Mouse (Mus musculus) v-Abl transformed pro-B cells (cell line): ENCODE measurements around the gene Pls1.

Experiments used
- in situ Hi-C, 2 experiments: fragments of 400-800 bp; cut with MboI; formaldehyde crosslinking; loops; one replicate each; pipeline ENCODE4 v1.15.1; 2025; ENCODE audit not compliant: unreplicated experiment in 2 of 2

The Pls1 gene

DNA sequence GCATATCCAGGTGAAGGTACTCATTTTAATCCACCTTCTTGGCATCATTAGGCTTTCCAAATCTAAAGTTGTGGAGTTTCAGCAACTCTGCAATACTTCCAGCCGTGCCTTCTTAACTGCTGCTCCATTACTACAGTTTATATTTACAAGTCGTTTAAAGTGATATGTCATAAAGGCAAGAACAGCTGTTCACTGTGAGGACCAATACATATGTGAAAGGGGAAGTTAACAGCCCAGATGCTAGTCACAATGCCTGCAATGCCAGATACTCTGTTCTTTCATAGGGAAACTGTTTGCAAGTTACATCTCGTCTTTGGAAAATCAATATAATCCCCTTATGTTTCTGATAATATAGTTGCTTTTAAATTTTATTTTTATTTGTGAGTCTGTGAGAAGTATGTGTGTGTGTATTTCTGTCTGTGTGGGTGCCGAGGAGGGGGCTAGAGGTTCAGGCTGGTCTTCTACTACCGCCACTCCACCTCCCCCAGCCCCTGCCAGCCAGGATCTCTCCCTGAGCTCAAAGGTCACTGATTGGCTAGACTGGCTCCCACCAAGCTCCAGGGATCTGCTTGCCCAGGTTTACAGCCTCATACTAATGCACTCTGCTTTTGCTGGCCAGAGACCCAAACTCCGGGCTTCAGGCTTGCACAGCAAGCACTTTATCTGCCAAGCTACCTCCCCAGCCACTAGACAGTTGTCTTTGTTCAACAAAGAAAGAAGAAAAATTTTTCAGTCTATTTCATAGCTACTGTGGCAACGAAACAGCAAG, 100.1 kb downstream of the Pls1 start:
- in situ Hi-C loops, result loop anchor here in 1 of 2 experiments (10.0 kb wide), 1 partner anchor 100 kb away; the partner anchor contains the start of gene Pls1

DNA sequence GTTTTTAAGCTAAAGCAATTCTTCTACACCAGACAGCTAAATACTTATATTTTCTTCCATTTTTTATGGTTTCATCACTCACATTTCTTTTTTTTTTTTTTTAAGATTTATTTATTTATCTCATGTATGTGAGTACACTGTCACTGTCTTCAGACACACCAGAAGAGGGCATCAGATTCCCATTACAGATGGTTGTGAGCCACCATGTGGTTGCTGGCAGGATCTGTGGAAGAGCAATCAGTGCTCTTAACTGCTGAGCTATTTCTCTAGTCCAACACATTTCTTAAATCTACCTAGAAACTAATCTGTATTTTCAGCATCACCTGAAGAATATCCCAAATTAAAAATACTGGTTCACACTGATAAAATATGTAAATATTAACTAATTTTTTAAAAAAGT, 108.9 kb downstream of the Pls1 start:
- in situ Hi-C loops, result no loop called here

DNA sequence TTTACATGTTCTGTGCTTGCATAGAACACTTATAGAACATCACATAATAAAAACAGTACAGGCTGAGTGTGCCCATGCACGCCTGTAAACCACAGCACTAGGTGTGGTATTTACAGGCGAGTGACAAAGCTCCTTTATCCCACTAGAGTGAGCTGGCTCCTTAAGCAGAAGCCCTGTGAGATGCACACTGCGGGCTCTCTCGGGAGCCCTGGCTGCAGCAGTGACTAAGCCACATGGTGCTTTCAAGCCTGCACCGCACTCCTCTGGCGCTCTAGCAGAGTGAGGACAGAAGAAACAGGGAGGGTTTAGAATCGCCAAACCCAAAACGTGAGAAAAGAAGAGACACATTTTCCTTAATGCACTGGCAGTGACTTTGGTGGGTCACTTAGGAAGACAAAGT, 132.5 kb downstream of the Pls1 start:
- in situ Hi-C loops, result no loop called here

DNA sequence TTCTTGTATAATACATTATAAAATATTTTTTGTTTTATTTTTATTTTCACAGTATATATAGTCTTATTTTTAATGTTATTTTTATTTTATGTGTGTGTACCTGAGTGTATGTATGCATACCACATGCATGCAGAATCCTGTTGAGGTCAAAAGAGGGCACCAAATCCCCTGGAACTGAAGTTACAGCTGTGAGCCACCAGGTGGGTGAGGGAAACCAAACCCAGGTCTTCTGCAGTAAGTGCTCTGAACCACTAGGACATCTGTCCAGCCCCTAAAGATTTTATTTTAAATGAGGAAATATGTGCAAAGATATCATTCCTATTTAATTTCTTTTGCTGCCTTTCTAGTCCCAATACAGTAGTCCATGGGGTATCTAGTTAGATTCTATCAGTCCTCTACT, 136.2 kb downstream of the Pls1 start:
- in situ Hi-C loops, result loop anchor here in 1 of 2 experiments (10.0 kb wide), 1 partner anchor 174 kb away; no protein-coding TSS in a partner anchor

DNA sequence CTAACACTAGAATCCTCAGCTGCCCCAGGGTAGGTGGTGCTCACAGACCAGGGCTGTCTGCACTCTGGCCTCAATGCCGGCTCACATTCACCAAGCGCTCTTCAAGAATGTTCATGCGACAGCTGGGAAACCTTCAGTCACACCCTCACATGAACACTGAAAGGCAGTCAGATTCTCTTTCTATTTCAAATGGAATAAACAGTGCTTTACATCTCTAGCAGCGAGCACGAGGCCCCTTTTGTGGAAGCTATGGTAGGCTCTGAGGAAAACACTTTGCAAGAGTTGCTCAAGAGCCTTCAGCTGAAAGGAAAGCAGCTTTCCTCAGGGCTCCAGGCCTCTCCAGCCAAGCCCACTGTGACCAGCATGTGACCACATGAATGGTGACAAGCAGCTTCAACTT, 139.7 kb downstream of the Pls1 start:
- in situ Hi-C loops, result loop anchor here in 1 of 2 experiments (10.0 kb wide), 1 partner anchor 171 kb away; no protein-coding TSS in a partner anchor

DNA sequence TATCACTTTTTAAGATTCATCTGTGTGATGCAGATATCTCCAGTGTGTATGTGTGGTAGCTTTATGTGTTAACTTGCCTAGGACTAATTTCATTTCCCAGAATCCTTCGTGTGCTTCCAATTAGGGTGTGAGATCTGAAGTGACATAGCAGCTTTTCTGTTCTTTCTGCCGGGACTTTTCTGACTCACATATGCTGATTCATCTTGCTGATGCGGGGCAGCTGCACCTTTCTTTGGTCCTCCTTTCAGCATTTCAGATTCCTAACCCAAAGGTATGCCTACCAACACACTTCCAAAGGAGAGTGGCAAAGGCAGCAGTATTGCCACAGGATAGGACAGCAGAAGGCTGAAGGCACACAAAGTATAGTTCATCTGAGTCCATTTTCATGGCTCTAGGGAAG, 141.0 kb downstream of the Pls1 start:
- in situ Hi-C loops, result loop anchor here in 1 of 2 experiments (10.0 kb wide), 1 partner anchor 169 kb away; no protein-coding TSS in a partner anchor
